In the genomic region with DNA sequence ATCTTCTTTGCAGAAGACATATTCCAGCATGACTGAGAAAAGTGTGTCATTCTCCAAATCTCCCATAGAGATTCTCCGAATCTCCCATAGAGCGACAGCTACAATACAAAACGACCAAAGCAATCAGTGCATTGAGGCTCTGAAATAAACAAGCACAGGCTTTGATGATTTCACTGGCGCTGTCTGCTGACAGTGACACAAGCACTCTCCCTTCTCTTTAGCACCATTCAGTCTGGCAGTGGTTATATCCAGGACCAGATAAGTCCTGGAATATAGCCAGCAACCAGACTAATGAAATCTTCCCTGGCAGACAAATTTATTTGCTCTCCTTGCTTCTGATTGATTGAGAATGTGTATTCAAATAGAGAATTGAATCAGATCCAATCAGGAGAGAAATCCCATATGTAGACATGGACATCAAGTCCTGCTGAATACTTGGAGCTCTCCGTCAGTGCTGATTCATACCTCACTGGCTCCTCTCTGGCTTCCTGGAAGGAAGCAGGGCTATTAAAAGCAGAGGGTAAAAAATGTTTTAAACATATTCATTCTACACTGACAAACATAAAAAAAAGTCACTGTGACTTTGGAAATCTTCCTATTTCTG, we compare ENCODE assay signal across 22 mouse cellular contexts.
DNase-seq lines count a peak whose midpoint lies in the region; ATAC-seq and TF ChIP-seq lines count a peak whose summit lies in the region.
"Had no signal": no experiment of that assay in that cellular context is flagged by ENCODE, and none has a peak within 500 bp of the region (broad histone marks: within the 10 kb centered on the region; RNA-seq: fewer than 3 reads in every experiment).

No protein-coding gene starts in this region.

- peak; percentile 94 for ATAC-seq in frontal cortex, adult (ENCODE audit: low TSS enrichment)
- peak; percentile 86; the same call in 1 of the 2 replicates for ATAC-seq in lung, embryonic 14.5 days (ENCODE audit: insufficient read depth)
- ATAC-seq: hindbrain, embryonic 16.5 days; intestine, postnatal 0 days had no signal

- no peaks in the 10 kb centered on the region for H3K36me3 ChIP-seq in lung, embryonic 14.5 days (ENCODE audit: insufficient read depth)
- H3K36me3 ChIP-seq: embryonic facial prominence, embryonic 10.5 days; limb, embryonic 10.5 days; liver, embryonic 13.5 days; stomach, embryonic 15.5 days had no signal

- no peak overlapping the region for H3K4me3 ChIP-seq in lung, embryonic 14.5 days (ENCODE audit: low read depth, low read length)
- H3K4me3 ChIP-seq: embryonic facial prominence, embryonic 10.5 days; erythroblast, embryonic 14.5 days; limb, embryonic 10.5 days; liver, embryonic 13.5 days; stomach, embryonic 15.5 days had no signal

- H3K27ac ChIP-seq in lung, embryonic 14.5 days (ENCODE audit: low read depth) = no peak overlapping the region
- H3K27ac ChIP-seq: embryonic facial prominence, embryonic 10.5 days; limb, embryonic 10.5 days; liver, embryonic 13.5 days; macrophage; stomach, embryonic 15.5 days had no signal

- no peaks in the 10 kb centered on the region for H3K4me1 ChIP-seq in lung, embryonic 14.5 days (ENCODE audit: insufficient read depth)
- H3K4me1 ChIP-seq: embryonic facial prominence, embryonic 10.5 days; limb, embryonic 10.5 days; liver, embryonic 13.5 days; stomach, embryonic 15.5 days had no signal

- H3K4me2 ChIP-seq in lung, embryonic 14.5 days = no peak overlapping the region
- H3K4me2 ChIP-seq: heart, embryonic 11.5 days; liver, embryonic 13.5 days; midbrain, embryonic 11.5 days; stomach, embryonic 15.5 days had no signal

- H3K9ac ChIP-seq in lung, embryonic 14.5 days = no peak overlapping the region
- H3K9ac ChIP-seq: liver, embryonic 13.5 days; stomach, embryonic 15.5 days had no signal

- 49% methylated on average over 5 of the region's 5 CpGs for WGBS in lung, embryonic 14.5 days

- no peak for TF ChIP-seq CTCF in lung, embryonic 14.5 days (IDR thresholded peaks at IDR 0.05; ENCODE audit: low read depth)
- no peak for TF ChIP-seq CTCF in brain, embryonic 14.5 days (IDR thresholded peaks at IDR 0.05; ENCODE audit: borderline replicate concordance, extremely low read depth, insufficient read depth, insufficient read length)

- TF ChIP-seq POLR2A in brain, embryonic 14.5 days (IDR thresholded peaks at IDR 0.05; ENCODE audit: borderline replicate concordance, extremely low read depth, insufficient read depth, insufficient read length, poor library complexity, severe bottlenecking) = no peak

- DNase-seq in frontal cortex, postnatal 10 days (ENCODE audit: low spot score in 2 of 2) = no peak
- DNase-seq in lung, embryonic 14.5 days = peak; percentile 68
- DNase-seq in lung, postnatal 25 days (ENCODE audit: low spot score) = no peak
- DNase-seq in 416B (ENCODE audit: low read depth) = peak; percentile 1
- DNase-seq in brain, embryonic 14.5 days (ENCODE audit: low read depth) = peak; percentile 47
- DNase-seq in adrenal gland, postnatal 10 days = no peak
- DNase-seq: cerebellum, adult 11 months; cerebellum, postnatal 36 days; heart, postnatal 14 days; kidney, postnatal 10 days; liver, embryonic 13.5 days; spleen, adult 18-20 months had no signal

- no peaks in the 10 kb centered on the region for H3K9me3 ChIP-seq in lung, embryonic 14.5 days (ENCODE audit: low read depth, low read length)
- H3K9me3 ChIP-seq: embryonic facial prominence, embryonic 10.5 days; limb, embryonic 10.5 days; liver, embryonic 13.5 days; stomach, embryonic 15.5 days had no signal

- no peaks in the 10 kb centered on the region for H3K27me3 ChIP-seq in lung, embryonic 14.5 days (ENCODE audit: insufficient read depth, low read length)
- H3K27me3 ChIP-seq: liver, embryonic 13.5 days; stomach, embryonic 15.5 days had no signal

Comparison
In these comparisons a context has a peak if more than half of its experiments do, and no peak if none do; other contexts are left out.
1. DNase-seq: peak in lung, embryonic 14.5 days (single experiment), 416B (single experiment) and brain, embryonic 14.5 days (single experiment); none in frontal cortex, postnatal 10 days (0 of 2), lung, postnatal 25 days (single experiment) and adrenal gland, postnatal 10 days (single experiment).